Mouse (Mus musculus): ENCODE results near the gene Exoc3l2.

The Exoc3l2 gene

GRCm38 (mm10) chr7:19520032-19520431 is 56.9 kb downstream of the Exoc3l2 start:
- no peak for DNase-seq (ENCODE audit: low spot score in 2 of 2)

- DNase-seq (ENCODE audit: low spot score in 2 of 2), result no peak
Observed at GRCm38 (mm10) chr7:19523017-19523756, 60.1 kb downstream of the Exoc3l2 start.

GRCm38 (mm10) chr7:19523757-19524419 is 60.8 kb downstream of the Exoc3l2 start:
- DNase-seq (ENCODE audit: low spot score in 2 of 2), result peak; percentile 57 to 77

GRCm38 (mm10) chr7:19524420-19525104 is 61.4 kb downstream of the Exoc3l2 start:
- no peak for DNase-seq (ENCODE audit: low spot score in 2 of 2)

GRCm38 (mm10) chr7:19525105-19525481 is 62.0 kb downstream of the Exoc3l2 start:
- DNase-seq (ENCODE audit: low spot score in 2 of 2), result no peak

GRCm38 (mm10) chr7:19531077-19531476 is 67.9 kb downstream of the Exoc3l2 start:
- DNase-seq (ENCODE audit: low spot score in 2 of 2), result no peak

- DNase-seq (ENCODE audit: low spot score in 2 of 2), result no peak
Observed at GRCm38 (mm10) chr7:19532240-19532639, 69.1 kb downstream of the Exoc3l2 start.

GRCm38 (mm10) chr7:19534676-19535075 is 71.5 kb downstream of the Exoc3l2 start:
- no peak for DNase-seq (ENCODE audit: low spot score in 2 of 2)

GRCm38 (mm10) chr7:19540771-19541566 is 77.8 kb downstream of the Exoc3l2 start:
- no peak for DNase-seq (ENCODE audit: low spot score in 2 of 2)

- no peak for DNase-seq (ENCODE audit: low spot score in 2 of 2)
Observed at GRCm38 (mm10) chr7:19541681-19542154, 78.6 kb downstream of the Exoc3l2 start.

GRCm38 (mm10) chr7:19542155-19542691 is 79.1 kb downstream of the Exoc3l2 start:
- DNase-seq (ENCODE audit: low spot score in 2 of 2), result peak in 1 of 2 experiments; percentile 68

GRCm38 (mm10) chr7:19543584-19543983 is 80.5 kb downstream of the Exoc3l2 start:
- DNase-seq (ENCODE audit: low spot score in 2 of 2), result no peak

GRCm38 (mm10) chr7:19546007-19546406 is 82.9 kb downstream of the Exoc3l2 start:
- DNase-seq (ENCODE audit: low spot score in 2 of 2), result no peak
